In genomic region chr3:136725311-136726156, GRCm38 (mm10) we compare ENCODE assay signal across 8 mouse cellular contexts. TPM values are rescaled to one million over a fixed set of nuclear protein-coding genes. Genes with fewer than 3 reads are reported as not detected.
DNase-seq lines count a peak whose midpoint lies in the region; ATAC-seq lines count a peak whose summit lies in the region.

No protein-coding gene starts in this region.

- H3K27me3 ChIP-seq in embryonic facial prominence, embryonic 10.5 days (replicated peaks; ENCODE audit: low read depth, poor library complexity, severe bottlenecking): no peaks in the 10 kb centered on the region
- H3K27me3 ChIP-seq in limb, embryonic 13.5 days: no peaks in the 10 kb centered on the region
- H3K27me3 ChIP-seq in midbrain, embryonic 13.5 days: no peaks in the 10 kb centered on the region

- ATAC-seq in limb, embryonic 13.5 days (ENCODE audit: low FRiP score, low read depth): peak; percentile 73
- no peak for ATAC-seq in midbrain, embryonic 13.5 days

- H3K4me1 ChIP-seq in embryonic facial prominence, embryonic 10.5 days: peaks cover 28% of the 10 kb centered on the region
- H3K4me1 ChIP-seq in limb, embryonic 13.5 days: peaks cover 38% of the 10 kb centered on the region
- peaks cover 11% of the 10 kb centered on the region; the same call in 1 of the 2 replicates for H3K4me1 ChIP-seq in midbrain, embryonic 13.5 days (replicated peaks)

- no peak overlapping the region for H3K4me3 ChIP-seq in embryonic facial prominence, embryonic 10.5 days
- H3K4me3 ChIP-seq in limb, embryonic 13.5 days: no peak overlapping the region
- no peak overlapping the region for H3K4me3 ChIP-seq in midbrain, embryonic 13.5 days (replicated peaks)

- H3K27ac ChIP-seq in embryonic facial prominence, embryonic 10.5 days (replicated peaks): no peak overlapping the region
- no peak overlapping the region for H3K27ac ChIP-seq in limb, embryonic 13.5 days
- H3K27ac ChIP-seq in midbrain, embryonic 13.5 days: no peak overlapping the region

- WGBS in embryonic facial prominence, embryonic 10.5 days: 34% methylated on average over 7 of the region's 7 CpGs
- WGBS in limb, embryonic 13.5 days: 22% methylated on average over 7 of the region's 7 CpGs
- WGBS in midbrain, embryonic 13.5 days: 74% methylated on average over 7 of the region's 7 CpGs

- peak; percentile 28 to 35 for DNase-seq in frontal cortex, postnatal 14 days (ENCODE audit: low spot score in 2 of 2)
- no peak for DNase-seq in frontal cortex, postnatal 25 days (ENCODE audit: low spot score in 2 of 2)
- peak; percentile 55 for DNase-seq in adrenal gland, adult 2 months
- peak; percentile 82 for DNase-seq in embryonic facial prominence, embryonic 10.5 days (ENCODE audit: low spot score)
- DNase-seq in heart, postnatal 14 days: peak; percentile 80 to 86
- peak; percentile 7 to 22 for DNase-seq in monocyte, adult 2 months (ENCODE audit: low read depth in 1 of 2, low spot score in 2 of 2)

- intact Hi-C loops in heart, postnatal 14 days (cut with DNase I): loop anchor here (2.0 kb wide), 1 partner anchor 55 kb away; the partner anchor contains the start of gene Ppp3ca

- H3K4me2 ChIP-seq in limb, embryonic 13.5 days (replicated peaks): peak overlapping the region; percentile 31
- H3K4me2 ChIP-seq in midbrain, embryonic 13.5 days (replicated peaks): no peak overlapping the region

- no peaks in the 10 kb centered on the region for H3K36me3 ChIP-seq in embryonic facial prominence, embryonic 10.5 days (replicated peaks)
- no peaks in the 10 kb centered on the region for H3K36me3 ChIP-seq in limb, embryonic 13.5 days
- H3K36me3 ChIP-seq in midbrain, embryonic 13.5 days: no peaks in the 10 kb centered on the region

- H3K9ac ChIP-seq in limb, embryonic 13.5 days: no peak overlapping the region
- H3K9ac ChIP-seq in midbrain, embryonic 13.5 days (replicated peaks): no peak overlapping the region

- no peaks in the 10 kb centered on the region for H3K9me3 ChIP-seq in embryonic facial prominence, embryonic 10.5 days
- peaks cover 4% of the 10 kb centered on the region; the same call in 1 of the 2 replicates for H3K9me3 ChIP-seq in limb, embryonic 13.5 days
- H3K9me3 ChIP-seq in midbrain, embryonic 13.5 days: peaks cover 4% of the 10 kb centered on the region; the same call in 1 of the 2 replicates

RNA-seq across cellular contexts. Expression of gene Ppp3ca, which starts 55.6 kb away (rescaled TPM):
- total RNA-seq in adrenal gland, adult 2 months (2021): 10 to 100 TPM; 39.2 to 50.7 TPM
- polyA plus RNA-seq in adrenal gland, adult 2 months (2012; rRNA removed): 41.1 and 48.5 TPM in 2 replicates
- 27.9 and 32.2 TPM in 2 replicates for polyA plus RNA-seq in embryonic facial prominence, embryonic 10.5 days (2016; fragmentation: Nextera tagmentation; extraction: Ambion mirVana)
- total RNA-seq in heart, postnatal 14 days (2021): 10 to 100 TPM; 50.0 to 53.5 TPM
- polyA plus RNA-seq in limb, embryonic 13.5 days (2015; fragmentation: Nextera tagmentation; extraction: Ambion mirVana): 67.4 and 71.6 TPM in 2 replicates
- polyA plus RNA-seq in midbrain, embryonic 13.5 days (2015; fragmentation: Nextera tagmentation; extraction: Ambion mirVana): 100 and 109 TPM in 2 replicates

Comparison
In these comparisons a context has a peak if more than half of its experiments do, and no peak if none do; other contexts are left out.
1. DNase-seq: peak in frontal cortex, postnatal 14 days (2 of 2), adrenal gland, adult 2 months (single experiment), embryonic facial prominence, embryonic 10.5 days (single experiment), heart, postnatal 14 days (2 of 2) and monocyte, adult 2 months (2 of 2); none in frontal cortex, postnatal 25 days (0 of 2).